Mouse (Mus musculus) frontal cortex, postnatal 14 days (tissue): ENCODE results near the gene Slc44a5.

Source experiments
- DNase-seq, 2 experiments: peaks; one replicate each; pipeline ENCODE4 v3.0.0; 2022; ENCODE audit warnings: low spot score in 2 of 2

Slc44a5 gene

DNA sequence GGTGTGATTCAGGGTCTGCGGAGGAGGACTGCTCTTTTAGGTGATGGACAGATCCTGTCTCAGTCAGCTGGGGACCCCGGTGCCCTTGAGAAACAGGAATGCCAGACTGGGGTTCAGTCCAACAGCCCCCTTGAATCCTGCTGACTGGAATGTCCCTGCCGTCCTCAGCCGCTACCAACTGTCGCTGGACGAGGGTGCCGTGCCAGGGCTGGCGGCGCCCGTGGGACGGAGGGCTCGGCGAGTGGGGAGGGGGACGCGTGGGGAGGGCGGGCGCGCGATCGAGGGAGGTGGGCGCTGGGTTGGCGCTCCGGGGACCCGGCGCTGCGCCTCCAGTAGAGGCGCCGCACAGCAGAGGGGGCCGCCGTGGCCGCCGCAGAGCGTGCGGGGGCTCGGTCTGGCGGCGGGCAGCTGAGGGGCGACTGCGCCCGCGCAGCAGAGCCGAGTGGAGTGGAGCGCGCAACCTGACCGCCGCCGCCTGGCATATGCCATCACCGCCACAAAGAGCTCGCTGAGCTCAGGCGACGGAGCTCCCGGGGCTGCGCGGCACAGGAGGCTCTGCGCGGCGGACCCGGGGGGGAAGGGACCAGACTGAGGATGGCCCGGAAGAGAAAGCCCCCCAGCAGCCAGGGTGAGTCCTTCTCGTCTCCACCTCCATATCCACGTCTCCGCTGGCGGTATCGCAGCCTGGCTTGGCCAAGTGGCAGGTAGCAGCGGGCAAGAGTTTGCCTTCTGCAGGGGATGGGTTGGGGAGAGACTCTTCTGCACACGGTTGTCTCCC lies at the start of gene Slc44a5:
Gene Slc44a5, plus strand, starts transcription at position 266 of the 778 bp plus-strand sequence.
- peak in 1 of 2 experiments; percentile 34 for DNase-seq

- no peak for DNase-seq
These were observed 46.9 kb upstream of the Slc44a5 start for GRCm38 (mm10) chr3:153926333-153926732.

- DNase-seq = no peak
These were observed 43.7 kb upstream of the Slc44a5 start for GRCm38 (mm10) chr3:153929526-153929925.

GRCm38 (mm10) chr3:153932461-153932860 lies 40.8 kb upstream of the Slc44a5 start:
- DNase-seq = no peak

DNA sequence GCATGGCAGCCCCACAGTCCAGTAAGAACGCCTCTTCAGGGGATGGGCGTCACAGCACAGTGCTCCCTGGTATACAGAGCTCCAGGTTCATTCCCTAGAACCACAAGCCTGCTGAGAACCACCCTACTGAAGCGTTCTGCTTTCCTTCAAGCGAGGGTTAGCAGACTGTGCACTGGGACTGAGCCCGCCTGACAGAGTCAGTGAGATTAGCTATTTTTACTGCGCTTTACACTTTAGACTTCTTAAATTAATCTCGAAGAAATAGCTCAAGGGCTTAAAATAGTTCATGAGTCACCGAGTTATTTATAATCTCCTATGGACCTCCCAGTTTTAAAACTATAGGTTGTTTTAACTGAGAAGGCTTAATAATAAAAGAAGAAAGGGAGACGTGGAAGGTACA lies 37.4 kb upstream of the Slc44a5 start:
- DNase-seq = no peak

DNA sequence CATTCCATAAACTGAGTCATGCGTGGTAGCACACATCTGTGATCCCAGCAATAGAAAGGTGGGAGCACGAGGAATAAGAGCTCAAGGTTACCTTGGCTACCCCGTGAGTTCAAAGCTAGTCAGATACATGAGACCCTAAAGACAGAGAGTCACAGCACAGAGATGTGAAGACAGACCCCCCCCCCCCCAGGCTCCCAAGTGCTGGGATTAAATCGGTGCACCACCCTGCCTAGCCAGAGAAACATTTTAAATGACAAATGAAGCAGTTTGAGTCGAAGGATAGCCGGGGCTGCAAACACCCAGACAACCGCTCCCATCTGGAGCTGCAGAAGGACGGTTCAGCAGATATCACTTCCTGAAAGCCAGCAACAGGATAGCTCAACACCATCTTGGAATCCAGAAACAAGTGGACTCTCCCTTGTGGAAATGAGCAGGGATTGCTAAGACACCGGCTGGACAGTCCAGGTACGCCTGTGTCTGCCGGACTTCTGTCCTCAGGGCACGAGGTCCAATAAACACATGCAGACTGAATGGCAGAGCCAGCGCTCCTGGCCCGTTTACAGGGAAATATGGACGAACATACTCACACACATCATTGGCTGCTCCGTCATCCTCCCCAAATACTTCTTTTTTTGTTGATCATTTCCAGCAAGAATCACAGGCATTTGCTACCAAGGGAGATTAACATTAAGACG lies 36.0 kb upstream of the Slc44a5 start:
- DNase-seq = no peak

GRCm38 (mm10) chr3:153940021-153940420 lies 33.2 kb upstream of the Slc44a5 start:
- no peak for DNase-seq

GRCm38 (mm10) chr3:153940486-153940885 lies 32.8 kb upstream of the Slc44a5 start:
- no peak for DNase-seq

GRCm38 (mm10) chr3:153941613-153942012 lies 31.6 kb upstream of the Slc44a5 start:
- no peak for DNase-seq

DNA sequence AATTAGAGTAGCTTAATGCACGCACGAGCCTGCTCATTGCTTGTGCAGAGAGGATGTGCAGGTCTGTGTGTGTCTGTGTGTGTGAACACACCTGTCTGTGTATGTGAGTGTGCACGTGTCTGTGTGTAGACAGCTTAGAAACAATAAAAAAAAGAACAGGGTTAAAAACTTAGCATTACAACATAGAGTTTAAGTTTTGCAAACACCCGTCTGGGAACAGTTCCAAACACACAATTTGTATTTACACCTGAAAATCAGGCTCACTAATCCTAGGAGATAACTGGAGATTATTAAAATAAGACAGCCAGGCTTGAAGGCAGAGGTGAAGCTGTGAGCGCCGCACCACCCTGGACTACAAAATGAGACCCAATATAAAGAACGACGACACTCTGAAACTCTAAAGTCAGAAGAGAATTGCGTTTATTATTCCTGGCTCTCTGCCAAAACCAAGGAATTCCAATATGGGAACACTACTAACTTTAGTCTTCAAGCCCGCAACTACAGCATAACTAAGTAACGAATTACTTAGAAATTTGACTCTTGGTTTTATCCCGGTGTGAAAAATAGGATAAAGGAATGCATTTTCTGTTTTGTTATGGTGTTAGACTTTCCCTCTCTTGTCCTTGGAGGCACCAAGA lies 30.1 kb upstream of the Slc44a5 start:
- no peak for DNase-seq

DNA sequence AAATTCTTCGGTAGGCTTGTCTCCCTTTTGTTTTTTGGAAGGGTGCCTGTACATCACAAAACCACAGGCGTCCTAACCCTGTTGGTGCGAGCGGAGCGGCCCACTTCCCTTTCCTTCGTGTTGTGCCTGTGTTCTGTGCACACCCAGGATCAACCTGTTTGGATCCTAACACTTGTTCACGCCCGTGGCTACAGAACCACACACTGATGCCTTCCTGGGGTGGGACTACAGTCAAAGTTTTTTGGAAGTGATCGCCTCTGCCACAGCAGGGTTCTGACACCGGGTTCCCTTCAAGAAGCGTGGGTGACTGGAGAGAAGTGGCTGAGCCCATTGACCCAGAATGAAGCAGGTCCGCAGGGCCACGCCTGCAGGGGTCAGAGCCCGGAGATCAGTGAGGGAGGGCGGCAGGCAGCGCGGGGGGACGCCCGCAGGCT lies 29.3 kb upstream of the Slc44a5 start:
- no peak for DNase-seq

DNA sequence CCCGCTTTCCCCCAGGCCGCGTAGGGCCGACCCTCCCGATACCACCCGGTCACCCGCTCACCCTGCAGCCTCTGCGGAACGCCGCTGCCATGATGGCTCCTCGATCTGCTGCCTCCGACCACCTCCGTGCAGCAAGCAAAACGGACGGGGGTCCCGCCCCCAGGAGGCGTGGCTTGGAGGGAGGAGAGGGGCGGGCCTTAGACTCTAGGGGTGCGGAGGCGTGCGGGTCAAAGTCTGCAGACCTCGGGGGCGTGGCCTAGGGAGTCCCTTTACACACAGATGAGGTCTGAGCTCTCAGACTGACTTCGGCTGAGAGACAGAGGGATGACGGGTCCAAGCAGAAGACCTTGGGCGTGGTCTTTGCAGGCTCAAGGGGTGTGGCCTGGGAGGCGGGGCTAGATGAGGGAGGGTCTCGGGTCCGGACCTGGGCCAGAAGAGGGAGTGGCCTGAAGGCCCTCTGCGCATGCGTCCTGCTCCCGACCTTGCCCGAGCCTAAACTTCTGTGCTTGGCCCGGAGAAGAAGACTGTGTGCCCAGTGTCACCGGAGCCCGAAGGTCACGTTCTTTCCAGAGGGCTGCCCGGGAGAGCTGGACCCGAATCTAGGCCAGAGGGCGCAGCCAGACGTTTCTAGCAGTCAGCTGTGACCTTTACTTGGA lies 28.8 kb upstream of the Slc44a5 start, which contains the start of gene Acadm:
Gene Acadm, minus strand, starts transcription at position 298 of the 656 bp plus-strand sequence.
- DNase-seq = peak; percentile 86 to 89

- DNase-seq = no peak
These were observed 26.0 kb upstream of the Slc44a5 start for GRCm38 (mm10) chr3:153947271-153947670.

- DNase-seq = no peak
These were observed 25.1 kb upstream of the Slc44a5 start for GRCm38 (mm10) chr3:153948176-153948575.

GRCm38 (mm10) chr3:153957916-153958315 lies 15.3 kb upstream of the Slc44a5 start:
- no peak for DNase-seq

GRCm38 (mm10) chr3:153959035-153959730 lies 14.1 kb upstream of the Slc44a5 start:
- no peak for DNase-seq

- no peak for DNase-seq
These were observed 13.5 kb upstream of the Slc44a5 start for GRCm38 (mm10) chr3:153959731-153960207.

DNA sequence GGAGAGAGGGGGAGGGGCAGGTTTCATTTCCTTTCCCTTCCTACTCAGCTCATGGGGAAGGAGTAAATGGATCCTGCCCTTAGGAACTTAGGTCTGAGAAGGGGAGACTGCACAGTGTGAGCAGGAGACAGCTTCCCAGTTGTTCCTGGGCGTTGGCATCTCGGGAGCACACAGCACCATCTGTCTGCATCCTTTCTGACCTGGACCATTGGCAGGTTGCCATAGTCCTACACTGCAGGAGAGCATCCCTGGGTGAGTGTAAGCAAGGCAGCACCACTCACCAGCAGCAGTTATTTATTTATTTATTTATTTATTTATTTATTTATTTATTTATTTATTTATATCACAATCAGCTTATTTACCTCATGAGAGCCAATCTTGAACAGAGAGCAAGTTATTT lies 12.4 kb upstream of the Slc44a5 start:
- DNase-seq = no peak

DNA sequence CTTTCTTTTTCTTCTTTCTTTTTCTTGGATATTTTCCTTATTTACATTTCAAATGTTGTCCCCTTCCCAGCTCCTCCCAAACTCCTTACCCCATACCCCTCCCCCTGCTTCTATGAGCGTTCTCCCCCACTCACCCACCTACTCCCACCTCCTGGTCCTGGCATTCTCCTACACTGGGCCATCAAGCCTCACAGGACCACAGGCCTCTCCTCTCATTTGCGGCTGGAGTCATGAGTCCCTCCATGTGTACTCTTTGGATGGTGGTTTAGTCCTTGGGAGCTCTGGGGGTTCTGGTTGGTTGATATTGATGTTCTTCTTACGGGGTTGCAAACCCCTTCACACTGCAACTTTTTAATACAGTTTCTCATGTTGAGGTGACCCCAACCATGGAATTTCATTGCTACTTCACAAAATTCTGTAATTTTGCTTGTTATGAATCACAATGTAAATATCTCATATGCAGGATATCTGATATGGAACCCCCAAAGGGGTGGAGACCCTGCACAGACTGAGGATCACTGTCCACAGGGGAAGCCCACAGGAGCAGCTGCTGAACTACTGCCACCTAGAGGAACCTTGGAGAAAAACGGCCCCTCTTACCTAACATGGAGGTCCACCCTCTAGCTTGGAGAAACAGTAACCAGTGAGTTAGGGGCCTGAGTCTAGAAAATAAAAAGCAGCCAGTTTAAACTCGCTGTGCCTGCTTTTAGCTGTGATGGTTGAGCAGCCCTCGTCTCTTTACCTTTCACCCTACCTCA lies 11.4 kb upstream of the Slc44a5 start:
- DNase-seq = no peak

DNA sequence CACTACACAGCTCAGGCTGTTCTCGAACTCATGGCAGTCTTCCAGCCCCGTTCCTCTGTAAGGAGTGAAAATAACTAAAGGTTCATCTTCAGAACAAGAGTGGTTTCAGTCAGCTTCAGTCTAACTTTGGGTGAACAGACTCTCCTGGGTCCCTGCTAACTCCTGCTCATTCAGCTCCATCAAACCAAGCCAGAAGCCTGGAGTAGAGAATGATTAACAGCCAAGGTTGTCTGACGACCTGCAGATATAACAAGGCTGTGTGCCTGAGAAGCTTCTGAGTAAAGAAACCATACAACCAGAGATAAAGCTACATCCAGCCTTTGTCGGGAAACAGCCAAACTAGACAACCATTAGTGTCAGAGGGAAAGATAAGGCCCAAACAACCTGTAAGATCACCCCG lies 5.8 kb upstream of the Slc44a5 start:
- no peak for DNase-seq
